Mouse (Mus musculus): Measurements from ENCODE around the gene Trrap.

DNA sequence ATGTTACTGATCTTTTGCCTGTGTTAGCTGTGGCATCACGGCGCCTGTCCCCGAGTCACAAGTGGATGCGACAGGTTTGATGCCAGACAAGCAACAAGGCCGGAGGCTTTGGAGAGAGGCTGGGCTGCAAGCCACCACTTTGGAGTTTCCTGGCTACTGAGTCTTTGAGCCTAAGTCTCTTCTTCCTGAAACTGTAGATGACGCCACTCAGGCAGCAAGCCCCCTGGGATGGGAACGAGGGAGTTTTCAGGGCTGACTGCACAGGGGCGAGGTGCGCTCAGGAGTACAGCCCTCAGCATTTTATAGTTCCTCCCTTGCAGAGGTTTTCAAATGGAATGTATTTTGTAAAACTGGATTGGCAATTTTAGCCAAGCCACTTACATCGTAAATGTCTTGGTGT, 134.3 kb downstream of the Trrap start:
- no peak for TF ChIP-seq CTCF (conservative IDR thresholded peaks at IDR 0.05; ENCODE audit: low read length)
- TF ChIP-seq POU5F1 (IDR thresholded peaks at IDR 0.05; ENCODE audit: borderline replicate concordance, low read length): no peak
- TF ChIP-seq NANOG (IDR thresholded peaks at IDR 0.05; ENCODE audit: borderline replicate concordance, low read length): no peak
